In the genomic region with DNA sequence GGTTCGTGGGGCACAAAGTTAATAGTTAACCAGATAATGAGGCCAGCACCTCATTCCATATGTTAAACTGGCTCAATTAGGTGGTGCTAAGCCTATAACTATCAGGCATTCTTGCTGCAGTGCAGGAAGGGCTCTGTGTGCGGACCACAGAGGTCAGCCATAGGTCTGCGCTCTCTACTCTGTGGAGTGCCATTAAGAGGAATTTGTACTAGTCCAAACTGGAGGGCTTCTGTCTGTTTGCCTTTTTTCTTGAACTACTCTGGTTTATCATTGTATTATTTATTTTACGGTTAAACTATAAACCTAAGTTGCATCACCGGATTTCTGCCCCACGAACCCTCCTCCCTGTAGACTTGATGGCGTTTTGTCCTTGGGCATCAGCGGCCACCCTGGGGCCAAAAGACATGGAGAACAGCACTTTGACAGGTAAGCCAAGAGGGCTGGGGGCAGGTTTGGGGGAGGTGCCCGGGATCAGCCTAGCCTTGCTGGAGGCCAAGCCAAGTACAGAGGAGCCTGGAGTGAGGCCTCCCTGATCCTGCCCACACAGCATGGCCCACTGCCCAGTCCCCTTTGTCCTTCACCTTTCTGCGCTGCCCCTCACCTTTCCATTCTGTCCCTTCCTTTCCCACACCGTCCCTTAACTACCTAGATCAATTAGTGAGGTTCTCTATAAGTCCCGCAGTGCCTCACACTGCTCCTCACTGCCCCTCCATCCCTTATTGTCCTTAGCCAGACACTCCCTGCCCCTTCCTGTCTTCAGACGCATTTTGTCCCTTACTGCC, we compare ENCODE assay signal across 8 mouse cellular contexts. TPM values are rescaled to one million over a fixed set of nuclear protein-coding genes. Genes with fewer than 3 reads are reported as not detected.
DNase-seq lines count a peak whose midpoint lies in the region; ATAC-seq and TF ChIP-seq lines count a peak whose summit lies in the region.

A gene (plus strand): TSS at position 240 of the 782 bp plus-strand sequence.

- 53% methylated on average over 13 of the region's 13 CpGs for WGBS in forebrain, embryonic 14.5 days
- WGBS in hindbrain, embryonic 11.5 days = 43% methylated on average over 13 of the region's 13 CpGs

- no peaks in the 10 kb centered on the region for H3K36me3 ChIP-seq in E14TG2a.4 (ENCODE audit: insufficient read depth, low read length)
- no peaks in the 10 kb centered on the region for H3K36me3 ChIP-seq in forebrain, embryonic 14.5 days (ENCODE audit: control insufficient read depth, insufficient read depth, low read length)
- no peaks in the 10 kb centered on the region for H3K36me3 ChIP-seq in hindbrain, embryonic 11.5 days (ENCODE audit: control insufficient read depth, insufficient read depth, low read length)

- peaks cover 12% of the 10 kb centered on the region for H3K4me1 ChIP-seq in E14TG2a.4 (replicated peaks; ENCODE audit: low read depth, low read length)
- peaks cover 4% of the 10 kb centered on the region; the same call in 1 of the 2 replicates for H3K4me1 ChIP-seq in forebrain, embryonic 14.5 days (ENCODE audit: control insufficient read depth, insufficient read depth, low read length)
- H3K4me1 ChIP-seq in hindbrain, embryonic 11.5 days (replicated peaks; ENCODE audit: control insufficient read depth, insufficient read depth, low read length) = no peaks in the 10 kb centered on the region; the same call in 1 of the 2 replicates

- H3K9me3 ChIP-seq in E14TG2a.4 (ENCODE audit: low read length) = no peaks in the 10 kb centered on the region
- H3K9me3 ChIP-seq in forebrain, embryonic 14.5 days (replicated peaks; ENCODE audit: control insufficient read depth, low read length) = no peaks in the 10 kb centered on the region
- H3K9me3 ChIP-seq in hindbrain, embryonic 11.5 days (ENCODE audit: control insufficient read depth, low read length) = no peaks in the 10 kb centered on the region

- ATAC-seq in forebrain, embryonic 14.5 days = 0 out of 2 replicates have a peak, but pooled peaks have one; percentile 1
- peak; percentile 12; the same call in 1 of the 2 replicates for ATAC-seq in hindbrain, embryonic 11.5 days (ENCODE audit: low FRiP score)
- ATAC-seq in megakaryocyte-erythroid progenitor cell, adult 5-6 weeks (replicated peaks; ENCODE audit: low FRiP score, low TSS enrichment, poor library complexity, severe bottlenecking) = no peak

- TF ChIP-seq CTCF in E14TG2a.4 (conservative IDR thresholded peaks at IDR 0.05; ENCODE audit: low read length) = no peak

- peak; percentile 41 for DNase-seq in adrenal gland, postnatal 14 days
- DNase-seq in forebrain, embryonic 14.5 days (ENCODE audit: low spot score) = no peak
- DNase-seq in hindbrain, embryonic 11.5 days (ENCODE audit: low spot score) = no peak
- no peak for DNase-seq in layer of hippocampus, postnatal 36 days
- DNase-seq in lung, postnatal 25 days (ENCODE audit: low spot score) = peak; percentile 81
- peak; percentile 79 for DNase-seq in yolk sac, embryonic 10.5 days (ENCODE audit: low spot score)

- peaks cover 28% of the 10 kb centered on the region for H3K27me3 ChIP-seq in E14TG2a.4 (ENCODE audit: insufficient read depth, low read length)
- no peaks in the 10 kb centered on the region for H3K27me3 ChIP-seq in forebrain, embryonic 14.5 days (replicated peaks; ENCODE audit: control insufficient read depth, insufficient read depth, low read length)
- H3K27me3 ChIP-seq in hindbrain, embryonic 11.5 days (ENCODE audit: control insufficient read depth, insufficient read depth, low read length) = no peaks in the 10 kb centered on the region

- peak within 1 kb of the TSS; percentile 72 for H3K4me2 ChIP-seq in forebrain, embryonic 14.5 days (ENCODE audit: low read length)
- peak within 1 kb of the TSS; percentile 64 for H3K4me2 ChIP-seq in hindbrain, embryonic 11.5 days (replicated peaks; ENCODE audit: low read depth, low read length)

- peak within 1 kb of the TSS; percentile 89 for H3K4me3 ChIP-seq in E14TG2a.4 (replicated peaks; ENCODE audit: low read length)
- peak within 1 kb of the TSS; percentile 78 for H3K4me3 ChIP-seq in forebrain, embryonic 14.5 days (ENCODE audit: low read depth, low read length)
- H3K4me3 ChIP-seq in hindbrain, embryonic 11.5 days (ENCODE audit: low read depth, low read length) = peak within 1 kb of the TSS; percentile 78

- H3K27ac ChIP-seq in forebrain, embryonic 14.5 days (ENCODE audit: low read depth, low read length) = no peak within 1 kb of the TSS
- H3K27ac ChIP-seq in hindbrain, embryonic 11.5 days (ENCODE audit: low read depth, low read length) = 0 out of 2 replicates have a peak within 1 kb of the TSS, but pooled peaks have one; percentile 99

- peak within 1 kb of the TSS; percentile 57 for H3K9ac ChIP-seq in forebrain, embryonic 14.5 days (ENCODE audit: low read length)
- H3K9ac ChIP-seq in hindbrain, embryonic 11.5 days (ENCODE audit: low read depth, low read length) = peak within 1 kb of the TSS; percentile 54

RNA-seq across cellular contexts. Expression of the gene that starts here (rescaled TPM):
- 56.6 and 115 TPM in 2 replicates for total RNA-seq in adrenal gland, postnatal 14 days (2021)
- polyA plus RNA-seq in forebrain, embryonic 14.5 days (2014; fragmentation: Nextera tagmentation; extraction: Ambion mirVana) = 17.4 and 19.1 TPM in 2 replicates
- 34.0 and 36.7 TPM in 2 replicates for polyA plus RNA-seq in hindbrain, embryonic 11.5 days (2014; fragmentation: Nextera tagmentation; extraction: Ambion mirVana)
- 10 to 100 TPM; 50.2 to 56.3 TPM for total RNA-seq in layer of hippocampus, postnatal 36 days (2021)
- total RNA-seq in megakaryocyte-erythroid progenitor cell, adult 5-6 weeks (2014; fragmentation: Nextera tagmentation) = 0.42 TPM in 1 of 2 replicates, not detected in the other
- 0.27 and 1.2 TPM in 2 replicates for total RNA-seq in megakaryocyte-erythroid progenitor cell, adult 5-6 weeks (2017)

Comparison
In these comparisons a context has a peak if more than half of its experiments do, and no peak if none do; other contexts are left out.
1. RNA of the gene that starts here (total RNA-seq): 56.6 to 115 TPM in adrenal gland, postnatal 14 days and 50.2 to 56.3 TPM in layer of hippocampus, postnatal 36 days; 0.27 to 1.2 TPM in megakaryocyte-erythroid progenitor cell, adult 5-6 weeks; every median in the first group is over 10 times any median in the second.
2. DNase-seq: peak in adrenal gland, postnatal 14 days (single experiment), lung, postnatal 25 days (single experiment) and yolk sac, embryonic 10.5 days (single experiment); none in forebrain, embryonic 14.5 days (single experiment), hindbrain, embryonic 11.5 days (single experiment) and layer of hippocampus, postnatal 36 days (0 of 2).
3. Peak in every context shown above with its lines, with median percentiles within 50 percentile points of each other: H3K4me3 ChIP-seq.